Mouse (Mus musculus) heart, embryonic 13.5 days (tissue): ENCODE data around the gene Slc43a3. TPM values are rescaled to one million over a fixed set of nuclear protein-coding genes. Genes with fewer than 3 reads are reported as not detected.
"Not testable (repeated sequence)": the region's sequence is repeated elsewhere in the genome, so short reads cannot be mapped to it uniquely, and the experiment has no call there.

ENCODE experiments used
- ATAC-seq: fragments of 200-750 bp; cut with Nextera tagmentation; 2 replicates; pipeline ENCODE4 v1.8.0; 2017; ENCODE audit warnings: moderate TSS enrichment; ENCODE audit not compliant: insufficient number of reproducible peaks, low FRiP score, low TSS enrichment; ENCODE audit errors: extremely low read depth
- H3K27ac ChIP-seq: fragments of 300-500 bp; sonication (generic); replicated peaks from 2 replicates; pipeline ENCODE4 v1.5.1; 2015; ENCODE audit warnings: moderate library complexity, mild to moderate bottlenecking, inconsistent platforms
- H3K27me3 ChIP-seq: fragments of 300-500 bp; sonication (generic); replicated peaks from 2 replicates; pipeline ENCODE4 v1.6.1; 2015; ENCODE audit warnings: mild to moderate bottlenecking, inconsistent platforms
- H3K36me3 ChIP-seq: fragments of 300-500 bp; sonication (generic); 2 replicates; pipeline ENCODE4 v1.6.1; 2015; ENCODE audit warnings: mild to moderate bottlenecking, inconsistent platforms
- H3K4me1 ChIP-seq: fragments of 300-500 bp; sonication (generic); 2 replicates; pipeline ENCODE4 v1.6.1; 2015; ENCODE audit warnings: inconsistent platforms
- H3K4me2 ChIP-seq: fragments of 300-500 bp; sonication (generic); 2 replicates; pipeline ENCODE4 v1.6.1; 2015; ENCODE audit warnings: inconsistent platforms, mild to moderate bottlenecking, moderate library complexity
- H3K4me3 ChIP-seq: fragments of 300-500 bp; sonication (generic); 2 replicates; pipeline ENCODE4 v1.5.1; 2015; ENCODE audit warnings: moderate library complexity, mild to moderate bottlenecking, inconsistent platforms
- H3K9ac ChIP-seq: fragments of 300-500 bp; sonication (generic); 2 replicates; pipeline ENCODE4 v1.6.1; 2015; ENCODE audit warnings: inconsistent platforms, mild to moderate bottlenecking, moderate library complexity
- H3K9me3 ChIP-seq: fragments of 300-500 bp; sonication (generic); 2 replicates; pipeline ENCODE4 v1.6.1; 2016; ENCODE audit warnings: inconsistent platforms
- WGBS: fragments of 180-500 bp; shearing (Covaris S2); methylation state at CpG from one replicate; pipeline ENCODE4 v1.1.7; 2015; ENCODE audit warnings: mixed read lengths; 5-methylcytosine and 5-hydroxymethylcytosine counted together
- polyA plus RNA-seq: library from polyadenylated mRNA; unstranded; fragments of >200 nt; fragmentation: Nextera tagmentation; extraction: Ambion mirVana; gene quantifications from 2 replicates; pipeline ENCODE4 v1.2.1, GENCODE M21; 2015

Gene Slc43a3
- 36.2 and 37.0 TPM in 2 replicates for polyA plus RNA-seq

DNA sequence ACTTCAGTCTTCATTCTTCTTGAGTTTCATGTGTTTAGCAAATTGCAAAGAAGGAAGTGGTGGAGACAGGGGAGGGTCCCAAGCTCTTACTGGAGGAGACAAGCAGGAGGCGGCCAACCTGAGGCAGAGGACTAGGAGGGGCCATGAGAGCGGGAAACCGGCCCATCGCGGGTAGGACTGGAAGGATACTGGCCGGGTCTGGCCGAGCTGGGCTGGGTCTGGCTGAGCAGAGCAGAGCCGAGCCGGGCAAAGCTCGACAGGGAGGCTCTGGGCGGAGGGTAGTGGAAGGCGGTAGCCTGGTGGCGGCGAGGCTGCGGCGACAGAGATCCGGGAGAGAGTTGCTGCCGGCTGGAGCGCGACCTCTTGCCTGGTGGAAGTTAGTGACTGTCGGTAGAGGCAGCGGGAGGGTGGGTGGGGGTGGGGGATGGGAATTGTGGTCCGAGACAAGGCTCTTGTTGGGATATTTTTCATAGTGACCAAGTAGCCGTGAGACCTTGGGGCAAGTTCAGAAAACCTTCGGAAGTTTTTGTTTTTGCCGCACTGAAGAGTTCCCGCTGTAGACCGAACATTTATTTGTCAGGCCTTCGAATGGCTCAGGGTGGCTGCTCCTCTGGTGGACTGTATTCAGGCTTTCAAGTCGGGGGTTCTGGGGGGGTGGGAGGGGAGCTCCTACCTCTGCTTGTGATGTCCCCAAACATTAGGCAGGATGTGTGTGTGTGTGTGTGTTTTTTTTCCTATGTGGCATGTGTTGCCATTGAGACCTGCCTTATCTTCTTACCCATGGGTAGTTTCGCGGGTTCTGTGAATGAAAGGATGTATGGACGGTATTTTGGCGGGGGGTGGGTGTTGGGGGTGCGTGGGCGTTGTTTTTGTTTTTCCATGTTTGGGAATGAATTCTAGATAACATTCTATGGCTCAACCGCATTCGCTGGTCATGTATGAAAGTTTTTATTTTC, at the start of gene Slc43a3:
Gene Slc43a3 (plus strand): TSS at position 106 of the 956 bp plus-strand sequence.
- ATAC-seq: peak; percentile 72
- peak within 1 kb of the TSS; percentile 62 for H3K4me3 ChIP-seq
- peaks cover 27% of the 10 kb centered on the region for H3K4me1 ChIP-seq
- H3K4me2 ChIP-seq: peak within 1 kb of the TSS; percentile 68
- WGBS: 11% methylated on average over 38 of the region's 38 CpGs
- H3K9ac ChIP-seq: peak within 1 kb of the TSS; percentile 85
- H3K27ac ChIP-seq: peak within 1 kb of the TSS; percentile 86
- no peaks in the 10 kb centered on the region for H3K9me3 ChIP-seq
- H3K27me3 ChIP-seq: no peaks in the 10 kb centered on the region
- H3K36me3 ChIP-seq: peaks cover 20% of the 10 kb centered on the region

DNA sequence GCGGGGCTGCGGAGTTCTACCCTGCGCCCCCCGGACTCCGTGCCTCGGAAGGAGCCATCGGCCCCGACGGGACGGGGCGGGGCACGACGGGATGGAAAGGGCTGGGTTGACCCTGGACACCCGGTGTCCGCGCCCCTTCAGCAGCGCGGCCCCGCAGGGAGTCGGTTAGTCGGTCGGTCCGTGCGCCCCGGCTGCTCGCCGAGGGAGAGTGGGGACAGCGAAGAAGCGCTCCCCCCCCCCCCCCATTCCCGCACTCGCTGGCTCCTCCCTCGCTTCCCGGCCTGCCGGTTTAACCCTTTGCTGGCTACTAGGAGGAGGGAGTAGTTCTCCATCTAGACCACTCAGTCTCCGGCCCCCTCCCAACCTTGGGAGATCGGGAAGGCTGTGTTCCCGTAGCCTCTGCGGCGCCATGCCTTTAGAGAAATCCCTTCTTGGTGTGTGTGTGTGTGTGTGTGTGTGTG, 49.5 kb upstream of the Slc43a3 start:
- H3K9ac ChIP-seq: peak overlapping the region; percentile 75
- no peak for ATAC-seq
- no peaks in the 10 kb centered on the region for H3K36me3 ChIP-seq
- H3K9me3 ChIP-seq: no peaks in the 10 kb centered on the region
- no peak overlapping the region for H3K27ac ChIP-seq
- WGBS: under 1% methylated on average over 27 of the region's 39 CpGs
- H3K4me3 ChIP-seq: peak overlapping the region; percentile 66
- H3K4me2 ChIP-seq: peak overlapping the region; percentile 92
- peaks cover 49% of the 10 kb centered on the region for H3K4me1 ChIP-seq
- peaks cover 96% of the 10 kb centered on the region for H3K27me3 ChIP-seq

DNA sequence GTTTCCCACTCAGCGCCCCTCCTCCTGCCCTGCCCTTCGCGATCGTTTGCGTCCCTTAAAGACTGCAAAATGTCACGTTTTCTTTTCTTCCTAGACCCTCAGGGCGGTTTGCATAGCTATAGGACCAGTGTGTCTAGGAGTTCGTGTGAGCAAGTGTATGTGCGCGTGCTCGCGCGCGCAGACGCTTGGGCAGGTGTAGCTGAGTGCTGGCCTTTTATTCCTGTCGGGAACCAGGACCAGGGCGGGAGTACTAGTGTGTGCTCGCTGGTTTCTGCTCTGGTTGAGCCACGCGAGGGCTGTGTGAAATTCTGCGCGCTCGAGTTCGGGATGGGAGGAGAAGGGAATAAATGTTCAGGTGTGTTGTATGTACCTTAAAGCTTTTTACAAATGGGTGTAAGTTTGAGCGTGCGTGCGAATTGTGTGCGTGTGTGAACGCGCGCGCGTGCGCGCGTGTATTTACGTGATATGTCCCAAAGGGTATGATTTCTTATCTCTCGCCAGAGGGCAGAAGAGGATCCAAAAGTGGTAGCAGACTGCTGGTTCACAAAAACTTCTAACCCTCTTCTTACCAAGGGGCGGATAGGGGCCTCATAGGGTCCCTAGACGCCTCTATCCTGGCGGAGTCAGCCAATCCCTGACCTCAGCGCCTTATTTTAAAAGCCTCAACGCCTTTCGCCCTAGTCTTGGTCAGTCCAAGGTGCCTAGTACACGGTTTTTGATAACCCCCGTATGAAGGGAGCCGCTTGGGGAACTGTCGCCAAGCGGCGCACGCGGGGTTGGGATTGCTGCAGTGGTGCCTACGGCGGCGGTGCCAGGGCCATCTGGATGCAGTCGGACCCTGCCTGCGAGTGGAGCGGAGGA, 48.7 kb upstream of the Slc43a3 start:
- Histone ChIP-seq H3K4me3 (peak overlapping the region; percentile 66), H3K4me2 (peak overlapping the region; percentile 92), H3K9ac (peak overlapping the region; percentile 75), H3K27me3 (peaks cover 92% of the 10 kb centered on the region), H3K4me1 (peaks cover 45% of the 10 kb centered on the region), H3K27ac (no peak overlapping the region), H3K36me3 (no peaks in the 10 kb centered on the region), H3K9me3 (no peaks in the 10 kb centered on the region)
- no peak for ATAC-seq
- whole genome bisulfite sequencing: under 1% methylated on average over 58 of the region's 58 CpGs

DNA sequence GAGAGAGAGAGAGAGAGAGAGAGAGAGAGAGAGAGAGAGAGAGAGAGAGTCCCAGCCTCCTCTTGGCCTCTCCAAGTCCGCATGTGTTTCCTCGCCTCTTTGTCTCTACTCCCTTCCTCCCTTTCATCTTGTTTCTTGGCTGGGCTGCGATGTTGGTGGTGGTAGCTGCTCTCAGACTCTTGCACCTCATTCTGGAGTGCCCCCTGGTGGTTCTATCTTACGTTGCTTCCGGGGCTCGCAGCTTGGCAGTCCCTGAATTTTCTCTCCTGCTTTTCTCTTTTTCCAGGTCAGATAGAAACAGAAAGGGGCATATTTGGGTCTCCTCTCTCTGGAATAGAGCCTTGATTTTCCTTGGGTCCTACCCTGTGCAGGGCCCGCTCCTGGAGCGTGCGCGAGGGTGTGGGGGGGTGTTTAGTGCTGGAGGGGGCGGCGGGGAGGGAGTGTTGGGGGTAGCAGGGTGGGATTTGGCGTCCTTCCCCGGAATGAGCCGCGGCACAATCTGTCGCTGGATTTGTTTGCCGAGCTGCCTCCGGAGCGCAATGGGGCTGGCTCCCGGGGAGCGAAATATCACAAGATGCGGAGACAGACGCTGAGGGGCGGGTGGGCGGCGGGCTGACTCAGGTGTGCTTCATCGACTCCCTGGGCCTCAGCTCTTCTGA, 47.6 kb upstream of the Slc43a3 start:
- H3K4me3 ChIP-seq: peak overlapping the region; percentile 44
- peaks cover 89% of the 10 kb centered on the region for H3K27me3 ChIP-seq
- H3K9ac ChIP-seq: peak overlapping the region; percentile 58; the same call in 1 of the 2 replicates
- H3K27ac ChIP-seq: no peak overlapping the region
- H3K4me2 ChIP-seq: peak overlapping the region; percentile 92
- peaks cover 33% of the 10 kb centered on the region for H3K4me1 ChIP-seq
- no peak for ATAC-seq
- 2% methylated on average over 28 of the region's 28 CpGs for WGBS
- H3K36me3 ChIP-seq: no peaks in the 10 kb centered on the region
- H3K9me3 ChIP-seq: no peaks in the 10 kb centered on the region

DNA sequence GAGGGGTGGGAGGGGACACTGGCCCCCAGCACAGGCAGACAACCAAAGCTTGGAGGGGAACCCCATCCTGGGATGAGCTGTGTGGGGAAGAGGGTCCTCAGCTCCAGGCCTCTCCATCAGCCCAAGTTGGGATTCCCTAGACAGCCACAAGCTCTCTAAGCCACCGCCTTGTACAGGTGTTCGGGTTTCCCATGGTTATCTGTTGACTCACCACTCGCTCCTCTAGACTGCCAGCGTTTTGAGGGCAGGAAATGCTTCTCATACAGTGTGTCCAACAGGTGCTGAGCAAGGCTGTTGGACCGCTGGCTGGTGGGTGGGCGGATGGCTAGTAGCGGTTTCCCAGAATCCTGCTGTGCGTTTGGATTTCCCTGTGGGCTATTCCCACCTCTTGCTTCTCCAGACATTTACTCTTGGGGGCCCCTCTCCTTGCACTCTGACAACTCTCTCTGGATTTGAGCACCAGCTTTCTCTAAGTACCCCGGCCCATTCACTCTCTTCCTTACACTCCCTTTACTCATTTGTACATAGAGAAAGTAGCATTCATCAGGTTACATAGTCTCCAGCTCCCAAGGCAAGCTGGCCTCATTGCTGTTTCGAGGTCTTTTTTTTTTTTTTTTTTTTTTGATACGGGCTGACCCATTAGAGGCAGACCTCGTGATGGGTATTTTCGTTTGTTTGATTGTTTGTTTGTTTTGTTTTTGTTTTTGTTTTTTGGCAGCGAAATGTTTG, 46.9 kb upstream of the Slc43a3 start:
- no peaks in the 10 kb centered on the region for H3K9me3 ChIP-seq
- peaks cover 86% of the 10 kb centered on the region for H3K27me3 ChIP-seq
- no peak overlapping the region for H3K27ac ChIP-seq
- no peak for ATAC-seq
- no peaks in the 10 kb centered on the region for H3K36me3 ChIP-seq
- H3K9ac ChIP-seq: peak overlapping the region; percentile 58; the same call in 1 of the 2 replicates
- peak overlapping the region; percentile 92 for H3K4me2 ChIP-seq
- 14% methylated on average over 14 of the region's 14 CpGs for WGBS
- peaks cover 33% of the 10 kb centered on the region for H3K4me1 ChIP-seq
- peak overlapping the region; percentile 44 for H3K4me3 ChIP-seq

DNA sequence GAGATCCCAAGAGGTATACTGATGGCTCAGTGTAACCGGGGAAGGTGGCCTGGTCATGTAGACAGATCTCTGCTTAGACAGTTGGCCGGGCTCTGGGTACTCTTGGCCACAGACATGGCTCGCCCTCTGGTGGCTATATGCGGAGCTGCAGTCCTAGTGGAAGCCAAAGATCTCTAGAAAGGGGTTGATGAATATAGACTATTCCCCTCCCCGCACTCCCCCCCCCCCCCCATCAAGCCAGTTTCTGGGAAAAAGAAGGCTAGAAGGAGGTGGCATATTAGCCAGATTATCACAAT, 46.4 kb upstream of the Slc43a3 start:
- Histone ChIP-seq H3K4me1 (peaks cover 33% of the 10 kb centered on the region), H3K36me3 (no peaks in the 10 kb centered on the region), H3K4me2 (peak overlapping the region; percentile 92; the same call in 1 of the 2 replicates), H3K9me3 (no peaks in the 10 kb centered on the region), H3K27ac (no peak overlapping the region), H3K9ac (no peak overlapping the region), H3K4me3 (no peak overlapping the region), H3K27me3 (peaks cover 81% of the 10 kb centered on the region)
- under 1% methylated on average over 5 of the region's 5 CpGs for WGBS
- ATAC-seq: no peak

DNA sequence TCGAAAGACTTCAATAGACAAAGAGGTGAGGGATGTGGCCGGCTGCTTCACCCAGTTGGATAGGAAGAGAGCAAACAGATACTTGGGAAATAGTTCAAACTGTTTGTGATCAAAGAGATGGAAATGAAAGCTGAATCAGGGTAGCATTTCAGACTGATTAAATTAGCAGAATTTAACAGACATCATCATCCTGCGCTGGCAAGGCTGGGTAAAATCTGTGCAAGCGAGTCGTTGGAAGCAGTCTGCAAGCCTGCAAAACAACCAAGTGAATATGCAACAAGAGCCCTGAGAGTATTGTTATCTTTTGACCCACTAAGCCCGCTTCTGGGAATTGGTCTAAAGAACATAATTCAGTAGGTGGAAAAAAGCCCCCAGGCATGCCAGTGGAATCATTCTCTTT, 43.0 kb upstream of the Slc43a3 start:
- no peak overlapping the region for H3K4me2 ChIP-seq
- no peak for ATAC-seq
- H3K9me3 ChIP-seq: no peaks in the 10 kb centered on the region
- H3K27me3 ChIP-seq: peaks cover 47% of the 10 kb centered on the region
- H3K4me3 ChIP-seq: no peak overlapping the region
- H3K9ac ChIP-seq: no peak overlapping the region
- peaks cover 10% of the 10 kb centered on the region for H3K4me1 ChIP-seq
- 42% methylated on average over 6 of the region's 6 CpGs for WGBS
- H3K27ac ChIP-seq: no peak overlapping the region
- H3K36me3 ChIP-seq: no peaks in the 10 kb centered on the region

DNA sequence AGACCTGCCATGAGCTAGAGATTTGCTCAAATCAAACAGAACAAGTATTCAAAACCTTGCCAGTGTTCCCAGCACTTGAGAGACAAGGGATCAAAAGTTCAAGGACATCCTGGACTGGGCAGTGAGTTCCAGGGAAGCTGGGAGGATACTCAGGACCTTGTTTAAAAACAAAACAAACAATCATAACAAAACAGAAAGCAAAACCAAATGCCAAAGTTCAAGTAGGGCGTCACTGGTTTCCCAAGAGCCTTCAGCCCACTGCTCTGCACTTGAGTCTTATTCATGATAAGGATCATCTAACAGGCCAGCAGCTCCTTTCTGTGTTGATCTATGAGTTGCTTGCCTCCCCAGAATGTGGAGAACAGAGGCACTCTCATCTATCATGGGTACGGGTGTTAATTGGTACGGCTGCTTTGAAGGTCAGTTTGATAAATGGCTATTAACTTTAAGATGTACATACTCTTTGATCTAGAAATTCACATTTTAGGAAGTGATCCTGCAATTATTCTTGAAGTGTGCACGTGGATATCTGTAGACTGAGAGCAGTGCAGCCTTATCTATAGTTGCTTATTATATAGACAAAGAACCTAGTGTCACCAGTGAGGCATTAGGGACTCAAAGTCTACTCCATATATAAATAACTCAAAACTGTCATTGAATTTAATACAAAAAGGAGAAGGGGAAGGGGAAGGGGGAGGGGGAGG, 40.7 kb upstream of the Slc43a3 start:
- Histone ChIP-seq H3K4me1 (no peaks in the 10 kb centered on the region), H3K27ac (no peak overlapping the region), H3K4me3 (no peak overlapping the region), H3K9me3 (no peaks in the 10 kb centered on the region), H3K36me3 (no peaks in the 10 kb centered on the region), H3K9ac (no peak overlapping the region), H3K4me2 (no peak overlapping the region), H3K27me3 (peaks cover 28% of the 10 kb centered on the region)
- no peak for ATAC-seq
- WGBS: 55% methylated on average over 4 of the region's 4 CpGs

DNA sequence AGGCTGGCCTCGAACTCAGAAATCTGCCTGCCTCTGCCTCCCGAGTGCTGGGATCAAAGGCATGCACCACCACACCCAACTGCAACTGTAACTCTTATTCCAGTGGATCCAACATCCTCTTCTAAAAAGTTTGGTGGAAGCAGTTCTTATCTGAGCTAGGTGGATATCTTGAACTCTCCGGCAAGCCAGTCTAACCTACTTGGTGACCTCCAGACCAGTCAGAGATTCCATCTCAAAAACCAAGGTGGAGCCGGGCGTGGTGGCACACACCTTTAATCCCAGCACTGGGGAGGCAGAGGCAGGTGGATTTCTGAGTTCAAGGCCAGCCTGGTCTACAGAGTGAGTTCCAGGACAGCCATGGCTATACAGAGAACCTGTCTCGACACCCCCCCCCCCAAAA, 39.7 kb upstream of the Slc43a3 start:
- not testable (repeated sequence) for H3K4me1 ChIP-seq

DNA sequence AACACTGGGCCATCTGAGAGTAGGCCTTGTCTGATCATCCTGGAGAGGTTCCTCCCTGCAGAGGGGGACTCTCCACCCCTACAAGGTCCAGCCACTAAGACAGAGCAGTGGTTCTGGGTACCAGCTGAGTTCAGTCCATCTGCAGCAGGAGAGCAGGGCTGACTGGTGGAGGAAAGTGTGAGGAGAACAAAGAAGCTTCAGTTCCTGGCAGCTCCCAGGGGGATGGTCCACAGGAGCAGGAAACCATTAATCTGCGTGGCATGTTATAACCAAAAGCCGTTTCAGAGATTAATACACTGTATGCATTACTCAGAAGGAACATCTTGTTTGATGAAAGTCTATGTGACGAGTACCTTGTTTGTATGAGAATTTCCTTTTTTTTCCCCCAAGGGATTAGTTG, 23.7 kb upstream of the Slc43a3 start:
- no peak for ATAC-seq
- Histone ChIP-seq H3K4me2 (no peak overlapping the region), H3K4me1 (peaks cover 28% of the 10 kb centered on the region), H3K27ac (no peak overlapping the region), H3K27me3 (no peaks in the 10 kb centered on the region), H3K9ac (no peak overlapping the region), H3K36me3 (no peaks in the 10 kb centered on the region), H3K9me3 (no peaks in the 10 kb centered on the region), H3K4me3 (no peak overlapping the region)
- 52% methylated on average over 3 of the region's 3 CpGs for WGBS

More for the DNA sequence above, 39.7 kb upstream of the Slc43a3 start:
- not testable (repeated sequence) for H3K27ac ChIP-seq, H3K36me3 ChIP-seq, H3K4me3 ChIP-seq, H3K9me3 ChIP-seq, H3K9ac ChIP-seq, H3K4me2 ChIP-seq, ATAC-seq
- 83% methylated on average over 6 of the region's 6 CpGs for WGBS
- H3K27me3 ChIP-seq: peaks cover 18% of the 10 kb centered on the region
